In genomic region chr15:11971854-11972420, GRCm38 (mm10) we compare ENCODE assay signal across 8 mouse cellular contexts. TPM values are rescaled to one million over a fixed set of nuclear protein-coding genes. Genes with fewer than 3 reads are reported as not detected.
DNase-seq lines count a peak whose midpoint lies in the region; ATAC-seq and TF ChIP-seq lines count a peak whose summit lies in the region.

No protein-coding gene starts in this region.

- no peak overlapping the region for H3K9ac ChIP-seq in heart, adult 2 months (ENCODE audit: low read depth, low read length)
- H3K9ac ChIP-seq in limb, embryonic 13.5 days: no peak overlapping the region
- H3K9ac ChIP-seq in midbrain, postnatal 0 days (replicated peaks; ENCODE audit: low read length, poor library complexity, severe bottlenecking): no peak overlapping the region

- H3K79me2 ChIP-seq in heart, adult 2 months (replicated peaks; ENCODE audit: control insufficient read depth, insufficient read depth, low read length): no peaks in the 10 kb centered on the region

- H3K4me1 ChIP-seq in embryonic facial prominence, embryonic 10.5 days: no peaks in the 10 kb centered on the region
- H3K4me1 ChIP-seq in heart, adult 2 months (ENCODE audit: control insufficient read depth, insufficient read depth, low read length): no peaks in the 10 kb centered on the region
- no peaks in the 10 kb centered on the region for H3K4me1 ChIP-seq in kidney, adult 2 months (ENCODE audit: control insufficient read depth, insufficient read depth, low read length)
- no peaks in the 10 kb centered on the region for H3K4me1 ChIP-seq in limb, embryonic 13.5 days
- no peaks in the 10 kb centered on the region for H3K4me1 ChIP-seq in midbrain, postnatal 0 days (ENCODE audit: insufficient read depth, low read length)
- H3K4me1 ChIP-seq in spleen, adult 2 months (ENCODE audit: control insufficient read depth, insufficient read depth, insufficient read length): no peaks in the 10 kb centered on the region

- TF ChIP-seq POLR2A in heart, adult 2 months (IDR thresholded peaks at IDR 0.05; ENCODE audit: insufficient read depth, low read depth, low read length): no peak
- no peak for TF ChIP-seq POLR2A in kidney, adult 2 months (IDR thresholded peaks at IDR 0.05; ENCODE audit: low read depth, low read length)
- TF ChIP-seq POLR2A in spleen, adult 2 months (IDR thresholded peaks at IDR 0.05; ENCODE audit: low read depth, low read length): no peak

- ATAC-seq in limb, embryonic 13.5 days (ENCODE audit: low FRiP score, low read depth): peak; percentile 69; the same call in 1 of the 2 replicates
- ATAC-seq in midbrain, postnatal 0 days (ENCODE audit: low FRiP score): peak; percentile 76

- peak; percentile 94 for TF ChIP-seq CTCF in heart, adult 2 months (IDR thresholded peaks at IDR 0.05)
- TF ChIP-seq CTCF in kidney, adult 2 months (conservative IDR thresholded peaks at IDR 0.05; ENCODE audit: insufficient read depth, insufficient read length, low read depth, low read length): peak; percentile 100
- peak; percentile 99 for TF ChIP-seq CTCF in midbrain, postnatal 0 days (IDR thresholded peaks at IDR 0.05)
- TF ChIP-seq CTCF in spleen, adult 2 months (IDR thresholded peaks at IDR 0.05; ENCODE audit: extremely low read depth, insufficient read depth, insufficient read length, insufficient replicate concordance): peak; percentile 99

- H3K27ac ChIP-seq in embryonic facial prominence, embryonic 10.5 days (replicated peaks): no peak overlapping the region
- H3K27ac ChIP-seq in heart, adult 2 months: no peak overlapping the region
- H3K27ac ChIP-seq in kidney, adult 2 months (ENCODE audit: insufficient read depth, low read depth, low read length): no peak overlapping the region
- no peak overlapping the region for H3K27ac ChIP-seq in limb, embryonic 13.5 days
- no peak overlapping the region for H3K27ac ChIP-seq in midbrain, postnatal 0 days (ENCODE audit: low read depth, low read length)
- no peak overlapping the region for H3K27ac ChIP-seq in spleen, adult 2 months (ENCODE audit: insufficient read depth, low read length)

- H3K36me3 ChIP-seq in embryonic facial prominence, embryonic 10.5 days (replicated peaks): peaks cover 12% of the 10 kb centered on the region
- no peaks in the 10 kb centered on the region for H3K36me3 ChIP-seq in heart, adult 2 months (ENCODE audit: control insufficient read depth, insufficient read depth, low read length)
- no peaks in the 10 kb centered on the region for H3K36me3 ChIP-seq in kidney, adult 2 months (ENCODE audit: control insufficient read depth, insufficient read depth, low read length)
- H3K36me3 ChIP-seq in limb, embryonic 13.5 days: 0 out of 2 replicates have a peak, but pooled peaks cover 4% of the 10 kb centered on the region
- no peaks in the 10 kb centered on the region for H3K36me3 ChIP-seq in midbrain, postnatal 0 days (ENCODE audit: insufficient read depth, low read length)
- no peaks in the 10 kb centered on the region for H3K36me3 ChIP-seq in spleen, adult 2 months (ENCODE audit: control insufficient read depth, insufficient read depth, low read length)

- peak; percentile 97 for TF ChIP-seq EP300 in heart, adult 2 months (IDR thresholded peaks at IDR 0.05; ENCODE audit: insufficient read depth, low read depth, low read length)

- no peak overlapping the region for H3K4me2 ChIP-seq in limb, embryonic 13.5 days (replicated peaks)
- H3K4me2 ChIP-seq in midbrain, postnatal 0 days (ENCODE audit: low read depth, low read length, poor library complexity, severe bottlenecking): no peak overlapping the region

- DNase-seq in 3134 (ENCODE audit: extremely low read depth, insufficient read length, low spot score): peak; percentile 28
- DNase-seq in adrenal gland, postnatal 10 days: peak; percentile 91
- DNase-seq in embryonic facial prominence, embryonic 10.5 days (ENCODE audit: low spot score): peak; percentile 83
- peak; percentile 79 to 88 for DNase-seq in heart, adult 2 months
- peak; percentile 81 for DNase-seq in kidney, adult 2 months
- DNase-seq in midbrain, postnatal 0 days (ENCODE audit: low spot score): peak; percentile 75
- peak in 1 of 2 experiments; percentile 75 for DNase-seq in spleen, adult 2 months (ENCODE audit: low read depth in 1 of 2, low spot score in 2 of 2)

- intact Hi-C loops in heart, adult 2 months (cut with DNase I): loop anchor here (1.0 to 5.0 kb wide), 3 partner anchors 113 to 295 kb away; no protein-coding TSS in a partner anchor

- no peaks in the 10 kb centered on the region for H3K9me3 ChIP-seq in embryonic facial prominence, embryonic 10.5 days
- no peaks in the 10 kb centered on the region for H3K9me3 ChIP-seq in limb, embryonic 13.5 days
- no peaks in the 10 kb centered on the region for H3K9me3 ChIP-seq in midbrain, postnatal 0 days (ENCODE audit: low read length)

- WGBS in embryonic facial prominence, embryonic 10.5 days: 31% methylated on average over 13 of the region's 13 CpGs
- 17% methylated on average over 13 of the region's 13 CpGs for WGBS in heart, adult 2 months
- 18% methylated on average over 13 of the region's 13 CpGs for WGBS in kidney, adult 2 months
- WGBS in limb, embryonic 13.5 days: 25% methylated on average over 13 of the region's 13 CpGs
- WGBS in midbrain, postnatal 0 days: 26% methylated on average over 13 of the region's 13 CpGs
- 14% methylated on average over 13 of the region's 13 CpGs for WGBS in spleen, adult 2 months

- no peak overlapping the region for H3K4me3 ChIP-seq in embryonic facial prominence, embryonic 10.5 days
- no peak overlapping the region for H3K4me3 ChIP-seq in heart, adult 2 months
- no peak overlapping the region for H3K4me3 ChIP-seq in kidney, adult 2 months (ENCODE audit: insufficient read depth, low read depth, low read length)
- no peak overlapping the region for H3K4me3 ChIP-seq in limb, embryonic 13.5 days
- H3K4me3 ChIP-seq in midbrain, postnatal 0 days (ENCODE audit: low read depth, low read length): no peak overlapping the region
- H3K4me3 ChIP-seq in spleen, adult 2 months (ENCODE audit: extremely low read depth, insufficient read depth, insufficient read length): no peak overlapping the region

- H3K27me3 ChIP-seq in embryonic facial prominence, embryonic 10.5 days (replicated peaks; ENCODE audit: low read depth, poor library complexity, severe bottlenecking): no peaks in the 10 kb centered on the region
- no peaks in the 10 kb centered on the region for H3K27me3 ChIP-seq in heart, adult 2 months (ENCODE audit: control insufficient read depth, insufficient read depth, low read length)
- no peaks in the 10 kb centered on the region for H3K27me3 ChIP-seq in kidney, adult 2 months (replicated peaks; ENCODE audit: control insufficient read depth, insufficient read depth, low read length)
- H3K27me3 ChIP-seq in limb, embryonic 13.5 days: no peaks in the 10 kb centered on the region
- no peaks in the 10 kb centered on the region for H3K27me3 ChIP-seq in midbrain, postnatal 0 days (ENCODE audit: insufficient read depth, low read length)
- H3K27me3 ChIP-seq in spleen, adult 2 months (ENCODE audit: control insufficient read depth, insufficient read depth, low read length): no peaks in the 10 kb centered on the region

RNA-seq across cellular contexts. Expression of gene Sub1, which starts 24.8 kb away (rescaled TPM):
- total RNA-seq in adrenal gland, postnatal 10 days (2021): 100 to 1,000 TPM; 235 to 272 TPM
- 772 and 811 TPM in 2 replicates for polyA plus RNA-seq in embryonic facial prominence, embryonic 10.5 days (2016; fragmentation: Nextera tagmentation; extraction: Ambion mirVana)
- 10 to 100 TPM; 76.8 to 90.7 TPM for total RNA-seq in heart, adult 2 months (2021)
- polyA plus RNA-seq in heart, adult 2 months (2012; rRNA removed): 7.5 and 12.7 TPM in 2 replicates
- 5.0 and 10.5 TPM in 2 replicates for polyA plus RNA-seq in kidney, adult 2 months (2012; rRNA removed)
- polyA plus RNA-seq in limb, embryonic 13.5 days (2015; fragmentation: Nextera tagmentation; extraction: Ambion mirVana): 859 and 861 TPM in 2 replicates
- 133 and 184 TPM in 2 replicates for total RNA-seq in midbrain, postnatal 0 days (2014; rRNA removed)
- 616 and 676 TPM in 2 replicates for polyA plus RNA-seq in midbrain, postnatal 0 days (2015; fragmentation: Nextera tagmentation; extraction: Ambion mirVana)
- 2.4 and 2.9 TPM in 2 replicates for polyA plus RNA-seq in spleen, adult 2 months (2012; rRNA removed)

Comparison
In these comparisons a context has a peak if more than half of its experiments do, and no peak if none do; other contexts are left out.
1. RNA of gene Sub1, which starts 24.8 kb away (polyA plus RNA-seq): 859 to 861 TPM in limb, embryonic 13.5 days, 772 to 811 TPM in embryonic facial prominence, embryonic 10.5 days and 616 to 676 TPM in midbrain, postnatal 0 days; 5.0 to 10.5 TPM in kidney, adult 2 months, 7.5 to 12.7 TPM in heart, adult 2 months and 2.4 to 2.9 TPM in spleen, adult 2 months; every median in the first group is over 10 times any median in the second.
2. Peak in every context shown above with its lines, with median percentiles within 50 percentile points of each other: CTCF ChIP-seq.